Comparison of ENCODE assay signal across 9 mouse cellular contexts in the genomic region with DNA sequence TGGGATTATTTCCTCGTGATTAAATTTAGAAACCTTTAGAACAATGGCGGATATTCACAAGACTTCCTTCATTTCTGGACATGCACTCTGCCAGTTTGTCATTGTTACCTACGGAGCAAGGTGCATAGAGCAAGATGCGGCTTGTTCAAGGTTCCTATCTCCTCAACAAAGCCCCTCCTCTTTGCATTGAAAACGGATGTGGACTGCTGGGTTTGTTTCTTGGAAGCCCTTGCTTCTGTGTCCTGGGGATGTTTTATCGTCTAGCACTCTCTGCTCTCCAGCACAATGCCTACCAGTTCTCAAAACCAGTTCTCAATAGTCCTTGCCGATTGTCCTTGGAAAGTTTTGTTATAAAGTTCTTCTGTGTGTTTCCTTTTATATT. TPM values are rescaled to one million over a fixed set of nuclear protein-coding genes. Genes with fewer than 3 reads are reported as not detected.
A peak's percentile ranks its signal among the peaks of the same experiment; 100 is the strongest.
DNase-seq lines count a peak whose midpoint lies in the region; ATAC-seq and TF ChIP-seq lines count a peak whose summit lies in the region.
"Had no signal": no experiment of that assay in that cellular context is flagged by ENCODE, and none has a peak within 500 bp of the region (broad histone marks: within the 10 kb centered on the region; RNA-seq: fewer than 3 reads in every experiment).

No protein-coding gene starts in this region.

- intact Hi-C loops in heart, postnatal 36 days (cut with DNase I): loop anchor here (1.0 kb wide), 1 partner anchor 42 kb away; no protein-coding TSS in a partner anchor

- no peaks in the 10 kb centered on the region for H3K36me3 ChIP-seq in heart, embryonic 12.5 days
- no peaks in the 10 kb centered on the region for H3K36me3 ChIP-seq in heart, embryonic 15.5 days
- no peaks in the 10 kb centered on the region for H3K36me3 ChIP-seq in liver, postnatal 0 days (replicated peaks; ENCODE audit: insufficient read depth, low read length)

- 31% methylated on average over 7 of the region's 7 CpGs for WGBS in heart, embryonic 12.5 days
- WGBS in heart, embryonic 15.5 days: 36% methylated on average over 7 of the region's 7 CpGs
- WGBS in liver, postnatal 0 days (ENCODE audit: insufficient replicate concordance): 28% methylated on average over 7 of the region's 7 CpGs

- no peak for TF ChIP-seq EP300 in liver, postnatal 0 days (IDR thresholded peaks at IDR 0.05; ENCODE audit: low read depth)

- H3K4me2 ChIP-seq in heart, embryonic 12.5 days: peak overlapping the region; percentile 77
- H3K4me2 ChIP-seq in heart, embryonic 15.5 days: peak overlapping the region; percentile 85
- peak overlapping the region; percentile 77 for H3K4me2 ChIP-seq in liver, postnatal 0 days (ENCODE audit: low read depth, low read length)

- no peak for TF ChIP-seq CTCF in liver, postnatal 0 days (IDR thresholded peaks at IDR 0.05; ENCODE audit: low read depth)

- no peak overlapping the region for H3K9ac ChIP-seq in heart, embryonic 12.5 days
- H3K9ac ChIP-seq in heart, embryonic 15.5 days: no peak overlapping the region
- H3K9ac ChIP-seq in liver, postnatal 0 days (replicated peaks): no peak overlapping the region

- H3K4me3 ChIP-seq in heart, embryonic 12.5 days: no peak overlapping the region
- H3K4me3 ChIP-seq in heart, embryonic 15.5 days: no peak overlapping the region
- peak overlapping the region; percentile 94 for H3K4me3 ChIP-seq in liver, postnatal 0 days (ENCODE audit: low read depth, low read length)

- H3K27me3 ChIP-seq in heart, embryonic 12.5 days (replicated peaks): no peaks in the 10 kb centered on the region; the same call in 1 of the 2 replicates
- no peaks in the 10 kb centered on the region for H3K27me3 ChIP-seq in heart, embryonic 15.5 days
- no peaks in the 10 kb centered on the region for H3K27me3 ChIP-seq in liver, postnatal 0 days (ENCODE audit: insufficient read depth, low read length)

- no peaks in the 10 kb centered on the region for H3K9me3 ChIP-seq in heart, embryonic 12.5 days (replicated peaks)
- no peaks in the 10 kb centered on the region for H3K9me3 ChIP-seq in heart, embryonic 15.5 days (replicated peaks)
- no peaks in the 10 kb centered on the region for H3K9me3 ChIP-seq in liver, postnatal 0 days (ENCODE audit: low read length)

- no peak for ATAC-seq in heart, embryonic 12.5 days (ENCODE audit: insufficient number of reproducible peaks, low FRiP score)
- ATAC-seq in heart, embryonic 15.5 days (replicated peaks; ENCODE audit: insufficient number of reproducible peaks, insufficient read depth, low FRiP score, low read depth): no peak
- ATAC-seq in liver, postnatal 0 days: no peak

- peaks cover 8% of the 10 kb centered on the region; the same call in 1 of the 2 replicates for H3K4me1 ChIP-seq in heart, embryonic 12.5 days (replicated peaks)
- H3K4me1 ChIP-seq in heart, embryonic 15.5 days (replicated peaks): peaks cover 11% of the 10 kb centered on the region
- peaks cover 18% of the 10 kb centered on the region for H3K4me1 ChIP-seq in liver, postnatal 0 days (ENCODE audit: insufficient read depth)

- H3K27ac ChIP-seq in heart, embryonic 12.5 days (ENCODE audit: poor library complexity, severe bottlenecking): no peak overlapping the region
- no peak overlapping the region for H3K27ac ChIP-seq in heart, embryonic 15.5 days
- no peak overlapping the region for H3K27ac ChIP-seq in liver, postnatal 0 days (ENCODE audit: low read depth)

- no peak for DNase-seq in heart, postnatal 36 days
- peak; percentile 37 for DNase-seq in ES-CJ7 (ENCODE audit: low read depth, low spot score)
- no peak for DNase-seq in liver, postnatal 0 days
- DNase-seq in spleen, postnatal 4 days (ENCODE audit: low spot score in 2 of 2): no peak
- DNase-seq in layer of hippocampus, adult 11-12 months (ENCODE audit: low spot score): no peak
- no peak for DNase-seq in gastrocnemius, postnatal 4 days (ENCODE audit: low spot score in 2 of 2)
- DNase-seq: cerebellum, adult 8-10 months had no signal

RNA-seq across cellular contexts. Expression of a gene that starts 0.9 kb away (rescaled TPM):
- 5.5 and 6.0 TPM in 2 replicates for polyA plus RNA-seq in heart, embryonic 12.5 days (2016; fragmentation: Nextera tagmentation; extraction: Ambion mirVana)
- 10 to 100 TPM; 11.0 to 15.5 TPM for total RNA-seq in heart, postnatal 36 days (2021)
- polyA plus RNA-seq in heart, embryonic 15.5 days (2015; fragmentation: Nextera tagmentation; extraction: Ambion mirVana): 5.6 and 5.8 TPM in 2 replicates
- polyA plus RNA-seq in liver, postnatal 0 days (2015; fragmentation: Nextera tagmentation; extraction: Ambion mirVana): 13.6 and 13.7 TPM in 2 replicates
- 10 to 100 TPM in 1 of 2 experiments, 1 to 10 TPM in 1; 9.4 to 11.0 TPM for total RNA-seq in gastrocnemius, postnatal 4 days (2021)

RNA-seq across cellular contexts. Expression of a gene that starts 33.5 kb away (rescaled TPM):
- 18.0 TPM in 2 replicates for polyA plus RNA-seq in heart, embryonic 12.5 days (2016; fragmentation: Nextera tagmentation; extraction: Ambion mirVana)
- 10 to 100 TPM; 13.4 to 14.8 TPM for total RNA-seq in heart, postnatal 36 days (2021)
- 11.8 and 14.3 TPM in 2 replicates for polyA plus RNA-seq in heart, embryonic 15.5 days (2015; fragmentation: Nextera tagmentation; extraction: Ambion mirVana)
- 4.5 and 4.7 TPM in 2 replicates for polyA plus RNA-seq in liver, postnatal 0 days (2015; fragmentation: Nextera tagmentation; extraction: Ambion mirVana)
- 10 to 100 TPM; 18.0 to 18.3 TPM for total RNA-seq in gastrocnemius, postnatal 4 days (2021)

RNA-seq across cellular contexts. Expression of a gene that starts 57.1 kb away (rescaled TPM):
- 921 and 928 TPM in 2 replicates for polyA plus RNA-seq in heart, embryonic 12.5 days (2016; fragmentation: Nextera tagmentation; extraction: Ambion mirVana)
- 1,000 to 10,000 TPM; 2,953 to 3,079 TPM for total RNA-seq in heart, postnatal 36 days (2021)
- 751 and 926 TPM in 2 replicates for polyA plus RNA-seq in heart, embryonic 15.5 days (2015; fragmentation: Nextera tagmentation; extraction: Ambion mirVana)
- 874 and 942 TPM in 2 replicates for polyA plus RNA-seq in liver, postnatal 0 days (2015; fragmentation: Nextera tagmentation; extraction: Ambion mirVana)
- 1,000 to 10,000 TPM; 3,882 to 3,909 TPM for total RNA-seq in gastrocnemius, postnatal 4 days (2021)
